Mouse (Mus musculus): ENCODE measurements at regions not wholly inside any gene's neighbourhood (a gene's known extent, or its start where the extent isn't known, plus 50 kb on each side); places are given as distances from the start of the nearest gene placed in this dataset.

DNA sequence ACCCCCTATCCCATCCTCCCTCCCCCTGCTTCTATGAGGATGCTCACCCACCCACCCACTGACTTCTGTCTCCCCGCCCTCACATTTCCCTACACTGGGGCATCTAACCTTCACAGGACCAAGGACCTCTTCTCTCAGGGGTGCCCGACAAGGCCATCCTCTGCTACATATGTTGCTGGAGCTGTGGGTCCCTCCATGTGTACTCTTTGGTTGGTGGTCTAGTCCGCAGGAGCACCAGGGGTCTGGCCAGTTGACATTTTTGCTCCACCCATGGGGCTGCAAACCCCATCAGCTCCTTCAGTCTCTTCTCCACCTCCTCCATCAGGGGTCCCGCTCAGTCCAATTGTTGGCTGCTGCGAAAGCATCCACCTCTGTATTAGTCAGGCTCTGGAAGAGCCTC is 3539.2 kb upstream of the Gm7489 start:
- Histone ChIP-seq H3K4me2 (ENCODE audit: low read depth) (no peak overlapping the region), H3K36me3 (ENCODE audit: control insufficient read depth, insufficient read depth) (no peaks in the 10 kb centered on the region), H3K4me3 (no peak overlapping the region), H3K27me3 (ENCODE audit: control insufficient read depth, insufficient read depth, insufficient read length) (no peaks in the 10 kb centered on the region), H3ac (ENCODE audit: control insufficient read depth, insufficient read length) (no peak overlapping the region), H3K79me2 (ENCODE audit: control insufficient read depth, insufficient read depth) (no peaks in the 10 kb centered on the region)
- TF ChIP-seq TCF3 (IDR thresholded peaks at IDR 0.05; ENCODE audit: insufficient read length, low read depth): no peak
- no peak for TF ChIP-seq MAX (IDR thresholded peaks at IDR 0.05; ENCODE audit: low read depth)
- no peak for TF ChIP-seq SRF (IDR thresholded peaks at IDR 0.05; ENCODE audit: control insufficient read depth, insufficient read length, low read depth)
- no peak for TF ChIP-seq USF1 (IDR thresholded peaks at IDR 0.05; ENCODE audit: low read depth)
- no peak for TF ChIP-seq TCF12 (IDR thresholded peaks at IDR 0.05; ENCODE audit: insufficient read depth, poor library complexity, severe bottlenecking)
- no peak for TF ChIP-seq POLR2A (IDR thresholded peaks at IDR 0.05; ENCODE audit: insufficient read length, low read depth)
- TF ChIP-seq MYOD1 (IDR thresholded peaks at IDR 0.05; ENCODE audit: control insufficient read depth in 1 of 3, insufficient read length in 2 of 3, low read depth in 2 of 3): no peak
- no peak for TF ChIP-seq E2F4 (IDR thresholded peaks at IDR 0.05; ENCODE audit: insufficient read depth)
- no peak for TF ChIP-seq REST (IDR thresholded peaks at IDR 0.05; ENCODE audit: insufficient read depth, insufficient read length)
- no peak for TF ChIP-seq MYOG (IDR thresholded peaks at IDR 0.05; ENCODE audit: control insufficient read depth in 1 of 3, insufficient read depth in 1 of 3, insufficient read length in 2 of 3, low read depth in 2 of 3)
- no peak for TF ChIP-seq CEBPB (IDR thresholded peaks at IDR 0.05; ENCODE audit: insufficient read depth, poor library complexity, severe bottlenecking)
- TF ChIP-seq POLR2AphosphoS2 (IDR thresholded peaks at IDR 0.05; ENCODE audit: insufficient read length, low read depth): no peak

DNA sequence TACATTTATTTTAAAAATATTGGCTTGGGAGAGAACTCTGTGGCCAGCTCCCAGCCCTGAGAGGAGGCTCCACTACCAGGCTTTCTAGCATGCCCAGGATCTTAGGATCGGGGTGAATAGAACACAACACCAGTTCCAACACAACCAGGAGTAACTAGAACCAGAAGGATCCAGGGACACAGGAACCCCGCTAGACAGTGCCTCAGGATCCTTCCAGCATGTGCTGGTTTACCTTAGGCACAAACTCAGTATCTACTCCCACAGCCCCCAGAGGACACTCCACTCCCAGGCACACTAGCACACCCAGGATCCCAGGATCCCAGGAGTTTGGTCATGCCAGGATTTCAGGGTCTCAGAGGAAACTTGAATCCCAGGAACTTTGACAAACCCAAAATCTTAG is 3537.8 kb upstream of the Gm7489 start:
- Histone ChIP-seq H3K27me3 (ENCODE audit: control insufficient read depth, insufficient read depth, insufficient read length) (no peaks in the 10 kb centered on the region), H3K4me3 (no peak overlapping the region), H3K79me2 (ENCODE audit: control insufficient read depth, insufficient read depth) (no peaks in the 10 kb centered on the region), H3ac (ENCODE audit: control insufficient read depth, insufficient read length) (no peak overlapping the region), H3K4me2 (ENCODE audit: low read depth) (no peak overlapping the region), H3K36me3 (ENCODE audit: control insufficient read depth, insufficient read depth) (no peaks in the 10 kb centered on the region)
- TF ChIP-seq TCF3 (IDR thresholded peaks at IDR 0.05; ENCODE audit: insufficient read length, low read depth) (no peak), SRF (IDR thresholded peaks at IDR 0.05; ENCODE audit: control insufficient read depth, insufficient read length, low read depth) (no peak), MYOG (IDR thresholded peaks at IDR 0.05; ENCODE audit: control insufficient read depth in 1 of 3, insufficient read depth in 1 of 3, insufficient read length in 2 of 3, low read depth in 2 of 3) (no peak), POLR2AphosphoS2 (IDR thresholded peaks at IDR 0.05; ENCODE audit: insufficient read length, low read depth) (no peak), TCF12 (IDR thresholded peaks at IDR 0.05; ENCODE audit: insufficient read depth, poor library complexity, severe bottlenecking) (no peak), CEBPB (IDR thresholded peaks at IDR 0.05; ENCODE audit: insufficient read depth, poor library complexity, severe bottlenecking) (no peak), USF1 (IDR thresholded peaks at IDR 0.05; ENCODE audit: low read depth) (no peak), MAX (IDR thresholded peaks at IDR 0.05; ENCODE audit: low read depth) (no peak), REST (IDR thresholded peaks at IDR 0.05; ENCODE audit: insufficient read depth, insufficient read length) (no peak), POLR2A (IDR thresholded peaks at IDR 0.05; ENCODE audit: insufficient read length, low read depth) (no peak), MYOD1 (IDR thresholded peaks at IDR 0.05; ENCODE audit: control insufficient read depth in 1 of 3, insufficient read length in 2 of 3, low read depth in 2 of 3) (no peak), E2F4 (IDR thresholded peaks at IDR 0.05; ENCODE audit: insufficient read depth) (no peak)

DNA sequence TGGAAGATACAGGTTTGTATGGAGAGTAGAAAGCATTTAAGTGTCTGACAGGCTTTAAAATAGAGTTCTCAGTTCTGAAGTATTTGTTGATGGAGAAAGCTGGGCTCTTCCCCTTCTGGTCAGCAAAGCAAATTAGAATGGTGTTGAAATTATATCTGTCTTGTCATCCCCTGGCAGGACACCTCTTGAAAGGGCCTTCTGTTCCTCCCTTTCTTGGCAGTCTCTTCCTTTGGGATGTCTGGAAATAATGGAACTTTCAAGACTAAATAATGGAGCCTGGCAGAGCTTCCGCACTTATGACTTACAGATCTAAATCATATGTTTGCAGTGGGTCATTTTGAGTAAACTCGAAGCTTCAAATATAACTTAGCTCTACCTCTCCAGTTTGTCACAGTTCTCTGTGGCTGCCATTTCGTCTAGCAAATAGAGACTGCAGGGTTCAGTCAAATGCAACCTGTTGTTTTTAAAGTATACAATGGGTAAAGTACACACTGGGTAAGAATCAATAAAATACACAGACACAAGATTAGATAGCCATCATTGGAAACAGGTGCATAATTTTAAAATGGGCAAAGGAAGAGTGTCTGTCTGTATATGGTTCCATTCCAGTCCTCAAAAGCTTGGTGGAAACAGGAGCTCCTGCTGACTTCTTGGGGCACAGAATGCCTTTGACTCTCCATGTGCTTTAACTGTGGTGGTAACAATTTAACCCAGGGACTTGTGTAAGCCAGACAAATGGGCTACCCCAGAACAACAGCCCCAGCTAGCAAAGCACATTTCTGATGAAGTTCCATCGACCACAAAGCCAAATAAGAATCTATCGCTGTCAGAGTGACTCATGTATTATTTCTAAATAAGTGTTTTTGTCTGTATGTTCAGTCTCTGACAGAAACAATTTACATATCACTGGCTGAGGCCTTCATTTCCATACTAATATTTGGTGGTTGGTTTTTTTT is 3524.4 kb upstream of the Gm7489 start:
- H3K79me2 ChIP-seq (ENCODE audit: control insufficient read depth, insufficient read depth): no peaks in the 10 kb centered on the region
- H3K4me3 ChIP-seq: no peak overlapping the region
- H3ac ChIP-seq (ENCODE audit: control insufficient read depth, insufficient read length): no peak overlapping the region
- no peaks in the 10 kb centered on the region for H3K27me3 ChIP-seq (ENCODE audit: control insufficient read depth, insufficient read depth, insufficient read length)
- TF ChIP-seq SRF (IDR thresholded peaks at IDR 0.05; ENCODE audit: control insufficient read depth, insufficient read length, low read depth): no peak
- no peak for TF ChIP-seq MYOG (IDR thresholded peaks at IDR 0.05; ENCODE audit: control insufficient read depth in 1 of 3, insufficient read depth in 1 of 3, insufficient read length in 2 of 3, low read depth in 2 of 3)
- TF ChIP-seq USF1 (IDR thresholded peaks at IDR 0.05; ENCODE audit: low read depth): no peak
- no peak for TF ChIP-seq MAX (IDR thresholded peaks at IDR 0.05; ENCODE audit: low read depth)
- TF ChIP-seq POLR2A (IDR thresholded peaks at IDR 0.05; ENCODE audit: insufficient read length, low read depth): no peak
- TF ChIP-seq POLR2AphosphoS2 (IDR thresholded peaks at IDR 0.05; ENCODE audit: insufficient read length, low read depth): no peak
- no peak for TF ChIP-seq CEBPB (IDR thresholded peaks at IDR 0.05; ENCODE audit: insufficient read depth, poor library complexity, severe bottlenecking)
- TF ChIP-seq TCF12 (IDR thresholded peaks at IDR 0.05; ENCODE audit: insufficient read depth, poor library complexity, severe bottlenecking): no peak
- no peak for TF ChIP-seq MYOD1 (IDR thresholded peaks at IDR 0.05; ENCODE audit: control insufficient read depth in 1 of 3, insufficient read length in 2 of 3, low read depth in 2 of 3)
- no peak for TF ChIP-seq TCF3 (IDR thresholded peaks at IDR 0.05; ENCODE audit: insufficient read length, low read depth)
- no peak for TF ChIP-seq E2F4 (IDR thresholded peaks at IDR 0.05; ENCODE audit: insufficient read depth)
- TF ChIP-seq REST (IDR thresholded peaks at IDR 0.05; ENCODE audit: insufficient read depth, insufficient read length): no peak
- no peaks in the 10 kb centered on the region for H3K36me3 ChIP-seq (ENCODE audit: control insufficient read depth, insufficient read depth)
- H3K4me2 ChIP-seq (ENCODE audit: low read depth): no peak overlapping the region

DNA sequence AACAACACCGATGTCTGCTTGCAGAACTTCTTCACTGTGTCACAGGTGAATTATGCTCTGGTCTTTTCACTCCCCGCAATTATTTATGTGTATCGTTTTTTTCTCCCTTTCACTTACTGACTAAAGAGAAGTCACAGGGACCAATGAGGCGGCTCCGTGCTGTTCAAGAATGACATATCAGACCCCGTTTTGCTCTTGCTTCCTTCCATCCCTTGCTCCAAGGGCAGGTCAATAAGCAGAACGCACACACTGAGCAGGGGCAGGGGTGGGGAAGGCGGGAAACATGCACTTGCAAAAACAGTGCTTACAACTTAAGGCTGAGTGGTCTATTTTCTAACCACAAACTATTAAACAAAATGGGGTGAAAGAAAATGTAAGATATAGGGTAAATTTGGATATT is 3523.4 kb upstream of the Gm7489 start:
- Histone ChIP-seq H3ac (ENCODE audit: control insufficient read depth, insufficient read length) (no peak overlapping the region), H3K79me2 (ENCODE audit: control insufficient read depth, insufficient read depth) (no peaks in the 10 kb centered on the region), H3K27me3 (ENCODE audit: control insufficient read depth, insufficient read depth, insufficient read length) (no peaks in the 10 kb centered on the region), H3K36me3 (ENCODE audit: control insufficient read depth, insufficient read depth) (no peaks in the 10 kb centered on the region), H3K4me3 (no peak overlapping the region), H3K4me2 (ENCODE audit: low read depth) (no peak overlapping the region)
- no peak for TF ChIP-seq MYOD1 (IDR thresholded peaks at IDR 0.05; ENCODE audit: control insufficient read depth in 1 of 3, insufficient read length in 2 of 3, low read depth in 2 of 3)
- TF ChIP-seq E2F4 (IDR thresholded peaks at IDR 0.05; ENCODE audit: insufficient read depth): no peak
- no peak for TF ChIP-seq CEBPB (IDR thresholded peaks at IDR 0.05; ENCODE audit: insufficient read depth, poor library complexity, severe bottlenecking)
- no peak for TF ChIP-seq SRF (IDR thresholded peaks at IDR 0.05; ENCODE audit: control insufficient read depth, insufficient read length, low read depth)
- no peak for TF ChIP-seq POLR2A (IDR thresholded peaks at IDR 0.05; ENCODE audit: insufficient read length, low read depth)
- no peak for TF ChIP-seq TCF3 (IDR thresholded peaks at IDR 0.05; ENCODE audit: insufficient read length, low read depth)
- no peak for TF ChIP-seq MYOG (IDR thresholded peaks at IDR 0.05; ENCODE audit: control insufficient read depth in 1 of 3, insufficient read depth in 1 of 3, insufficient read length in 2 of 3, low read depth in 2 of 3)
- no peak for TF ChIP-seq POLR2AphosphoS2 (IDR thresholded peaks at IDR 0.05; ENCODE audit: insufficient read length, low read depth)
- TF ChIP-seq MAX (IDR thresholded peaks at IDR 0.05; ENCODE audit: low read depth): no peak

Data from myocyte (in vitro differentiated cells).